Mouse (Mus musculus): Measurements from ENCODE around the gene Fam168b. TPM values are rescaled to one million over a fixed set of nuclear protein-coding genes. Genes with fewer than 3 reads are reported as not detected.

Fam168b gene
- polyA plus RNA-seq, 1 experiment = 28.7 TPM

DNA sequence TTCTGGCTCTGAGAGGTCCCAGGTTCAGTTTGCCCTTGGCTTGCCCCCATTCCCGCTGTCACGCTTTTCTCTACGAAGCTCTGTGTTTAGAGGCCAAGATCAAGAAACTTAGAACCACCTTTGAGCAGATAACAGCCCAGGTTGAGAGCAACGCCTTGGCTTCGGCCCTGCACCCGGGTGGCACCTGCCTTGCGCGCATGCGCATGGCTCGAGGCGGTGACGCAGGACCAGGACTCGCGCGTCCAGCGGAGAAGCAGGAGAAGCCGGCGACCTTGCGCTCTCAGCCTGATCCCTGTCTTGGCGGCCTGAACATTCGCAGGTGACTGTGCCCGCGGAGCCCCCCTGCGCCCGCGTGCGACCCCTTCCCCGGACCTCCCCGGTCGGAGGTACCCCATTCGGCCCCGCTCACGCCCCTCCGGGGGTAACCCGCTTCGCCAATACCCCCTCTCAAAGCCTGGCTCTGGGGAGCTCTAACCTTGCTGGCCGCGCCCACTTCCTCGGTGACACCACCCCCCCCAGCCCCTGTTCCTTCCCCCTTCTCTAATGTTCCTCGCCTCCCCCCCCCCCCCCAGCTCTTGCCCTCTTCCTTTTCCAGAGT is 7.0 kb upstream of the Fam168b start, which contains the start of gene Plekhb2:
Gene Plekhb2 (plus strand): TSS at position 232 of the 598 bp plus-strand sequence.
- under 1% methylated on average over 38 of the region's 40 CpGs for WGBS
- peak within 1 kb of the TSS; percentile 87 for H3K27ac ChIP-seq (ENCODE audit: control insufficient read depth, insufficient read depth, low read depth, low read length, poor library complexity)
- peaks cover 1% of the 10 kb centered on the region; the same call in 1 of the 2 replicates for H3K4me1 ChIP-seq (ENCODE audit: control insufficient read depth, insufficient read depth, low read length)

DNA sequence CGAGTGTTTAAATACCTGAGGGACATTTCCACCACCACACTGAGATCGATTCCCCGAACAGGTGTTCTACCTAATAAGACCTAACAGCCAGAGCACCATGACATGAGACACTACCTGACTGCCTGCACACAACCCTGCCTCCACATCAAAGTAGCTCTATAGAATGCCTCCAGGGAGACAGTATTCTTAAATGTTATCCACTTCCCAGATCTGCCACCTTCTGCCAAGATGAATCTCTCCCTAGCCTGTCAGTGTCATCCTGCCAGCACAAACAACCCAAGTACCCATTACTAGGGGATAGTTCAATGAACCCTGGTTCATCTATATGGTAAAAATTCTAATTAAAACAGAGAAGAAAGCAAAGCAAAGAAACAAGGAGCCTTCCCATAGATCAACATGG is 4.2 kb upstream of the Fam168b start:
- Histone ChIP-seq H3K4me1 (ENCODE audit: control insufficient read depth, insufficient read depth, low read length) (peaks cover 1% of the 10 kb centered on the region; the same call in 1 of the 2 replicates), H3K4me3 (replicated peaks; ENCODE audit: control insufficient read depth, low read depth, low read length) (no peak overlapping the region), H3K27ac (ENCODE audit: control insufficient read depth, insufficient read depth, low read depth, low read length, poor library complexity) (no peak overlapping the region)
- 83% methylated on average over 3 of the region's 3 CpGs for WGBS
- TF ChIP-seq POLR2A (IDR thresholded peaks at IDR 0.05; ENCODE audit: borderline replicate concordance, control insufficient read depth, low read depth, low read length) = no peak
- TF ChIP-seq CTCF (IDR thresholded peaks at IDR 0.05; ENCODE audit: control insufficient read depth, insufficient read depth, low read length) = no peak

More for the DNA sequence above, 7.0 kb upstream of the Fam168b start, which contains the start of gene Plekhb2:
- TF ChIP-seq CTCF (IDR thresholded peaks at IDR 0.05; ENCODE audit: control insufficient read depth, insufficient read depth, low read length) (no peak), POLR2A (IDR thresholded peaks at IDR 0.05; ENCODE audit: borderline replicate concordance, control insufficient read depth, low read depth, low read length) (peak; percentile 94)
- peak within 1 kb of the TSS; percentile 59 for H3K4me3 ChIP-seq (replicated peaks; ENCODE audit: control insufficient read depth, low read depth, low read length)

DNA sequence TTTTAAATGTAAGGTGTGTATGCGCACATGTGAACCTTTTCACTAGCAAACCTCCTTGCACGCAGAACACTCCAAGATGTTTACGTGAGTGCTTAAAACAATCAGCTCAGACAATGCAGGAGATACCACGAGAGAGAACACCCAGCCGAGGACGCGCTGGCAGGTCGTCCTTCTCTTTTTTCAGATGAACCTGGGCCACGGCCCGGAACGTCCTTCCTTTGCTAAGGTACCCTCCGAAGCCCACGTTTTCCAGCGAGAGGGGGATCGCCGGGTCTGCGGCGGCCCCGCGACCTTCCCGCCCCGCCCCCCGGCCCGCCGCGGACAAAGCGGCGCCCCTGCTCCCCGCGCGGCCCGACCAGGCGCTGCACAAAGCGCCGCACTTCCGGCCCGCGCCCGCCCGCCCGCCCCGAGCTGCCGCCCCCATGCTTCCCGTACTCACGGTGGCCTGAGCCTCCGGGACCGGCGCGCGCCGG is 440 bp downstream of the Fam168b start:
- H3K27ac ChIP-seq (ENCODE audit: control insufficient read depth, insufficient read depth, low read depth, low read length, poor library complexity) = peak overlapping the region; percentile 98
- WGBS = under 1% methylated on average over 51 of the region's 51 CpGs
- peak overlapping the region; percentile 90 for H3K4me3 ChIP-seq (replicated peaks; ENCODE audit: control insufficient read depth, low read depth, low read length)
- no peak for TF ChIP-seq POLR2A (IDR thresholded peaks at IDR 0.05; ENCODE audit: borderline replicate concordance, control insufficient read depth, low read depth, low read length)
- no peak for TF ChIP-seq CTCF (IDR thresholded peaks at IDR 0.05; ENCODE audit: control insufficient read depth, insufficient read depth, low read length)
- peaks cover 8% of the 10 kb centered on the region for H3K4me1 ChIP-seq (ENCODE audit: control insufficient read depth, insufficient read depth, low read length)

GRCm38 (mm10) chr1:34841709-34842388 is 1.0 kb downstream of the Fam168b start:
- WGBS = 2% methylated on average over 12 of the region's 12 CpGs
- Histone ChIP-seq H3K27ac (ENCODE audit: control insufficient read depth, insufficient read depth, low read depth, low read length, poor library complexity) (no peak overlapping the region; the same call in 1 of the 2 replicates), H3K4me1 (ENCODE audit: control insufficient read depth, insufficient read depth, low read length) (peaks cover 8% of the 10 kb centered on the region), H3K4me3 (replicated peaks; ENCODE audit: control insufficient read depth, low read depth, low read length) (peak overlapping the region; percentile 90)
- TF ChIP-seq POLR2A (IDR thresholded peaks at IDR 0.05; ENCODE audit: borderline replicate concordance, control insufficient read depth, low read depth, low read length) (no peak), CTCF (IDR thresholded peaks at IDR 0.05; ENCODE audit: control insufficient read depth, insufficient read depth, low read length) (no peak)

GRCm38 (mm10) chr1:34839241-34839640 is 3.6 kb downstream of the Fam168b start:
- no peak for TF ChIP-seq POLR2A (IDR thresholded peaks at IDR 0.05; ENCODE audit: borderline replicate concordance, control insufficient read depth, low read depth, low read length)
- no peak for TF ChIP-seq CTCF (IDR thresholded peaks at IDR 0.05; ENCODE audit: control insufficient read depth, insufficient read depth, low read length)
- Histone ChIP-seq H3K4me3 (replicated peaks; ENCODE audit: control insufficient read depth, low read depth, low read length) (peak overlapping the region; percentile 42), H3K27ac (ENCODE audit: control insufficient read depth, insufficient read depth, low read depth, low read length, poor library complexity) (peak overlapping the region; percentile 82), H3K4me1 (ENCODE audit: control insufficient read depth, insufficient read depth, low read length) (peaks cover 8% of the 10 kb centered on the region)
- WGBS = 6% methylated on average over 12 of the region's 12 CpGs

DNA sequence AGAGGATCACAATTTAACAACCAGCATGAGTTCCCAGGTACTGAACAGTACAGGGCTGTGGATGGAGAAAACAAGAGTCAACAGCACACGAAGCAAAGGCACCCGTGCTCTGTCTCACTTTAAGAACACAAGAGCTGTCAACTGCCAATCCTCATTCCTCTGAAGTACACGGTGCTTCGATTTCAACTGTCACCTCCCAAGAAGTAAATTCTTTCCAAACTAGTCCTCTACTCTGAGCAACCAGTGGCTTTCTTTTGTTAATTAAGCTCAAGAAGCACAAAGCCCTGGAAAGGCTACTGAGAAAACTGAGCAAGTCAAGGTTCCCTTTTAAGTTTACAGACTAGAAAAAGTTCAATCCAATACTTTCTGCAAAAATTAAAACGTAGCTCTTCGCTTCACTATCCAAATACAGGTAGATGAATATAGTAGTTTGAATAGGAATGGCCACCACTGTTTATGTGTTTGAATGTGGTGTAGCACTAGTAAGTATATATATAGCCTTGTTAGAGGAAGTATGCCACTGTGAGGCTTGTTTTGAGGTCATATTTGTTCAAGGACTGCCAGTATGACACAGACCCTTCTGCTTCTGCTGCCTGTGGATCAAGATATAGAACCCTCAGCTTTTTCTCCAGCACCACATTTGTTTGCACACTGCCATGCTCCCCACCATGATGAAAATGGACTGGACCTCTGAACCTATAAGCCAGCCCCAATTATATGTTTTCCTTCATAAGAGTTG is 4.7 kb downstream of the Fam168b start:
- peaks cover 8% of the 10 kb centered on the region for H3K4me1 ChIP-seq (ENCODE audit: control insufficient read depth, insufficient read depth, low read length)
- no peak overlapping the region for H3K4me3 ChIP-seq (replicated peaks; ENCODE audit: control insufficient read depth, low read depth, low read length)

GRCm38 (mm10) chr1:34834904-34835303 is 8.0 kb downstream of the Fam168b start:
- no peak overlapping the region for H3K4me3 ChIP-seq (replicated peaks; ENCODE audit: control insufficient read depth, low read depth, low read length)
- peaks cover 3% of the 10 kb centered on the region for H3K4me1 ChIP-seq (ENCODE audit: control insufficient read depth, insufficient read depth, low read length)
- H3K27ac ChIP-seq (ENCODE audit: control insufficient read depth, insufficient read depth, low read depth, low read length, poor library complexity) = no peak overlapping the region
- 16% methylated on average over 2 of the region's 2 CpGs for WGBS
- TF ChIP-seq POLR2A (IDR thresholded peaks at IDR 0.05; ENCODE audit: borderline replicate concordance, control insufficient read depth, low read depth, low read length) (no peak), CTCF (IDR thresholded peaks at IDR 0.05; ENCODE audit: control insufficient read depth, insufficient read depth, low read length) (no peak)

More for the DNA sequence above, 4.7 kb downstream of the Fam168b start:
- TF ChIP-seq POLR2A (IDR thresholded peaks at IDR 0.05; ENCODE audit: borderline replicate concordance, control insufficient read depth, low read depth, low read length) = no peak
- TF ChIP-seq CTCF (IDR thresholded peaks at IDR 0.05; ENCODE audit: control insufficient read depth, insufficient read depth, low read length) = no peak
- H3K27ac ChIP-seq (ENCODE audit: control insufficient read depth, insufficient read depth, low read depth, low read length, poor library complexity) = no peak overlapping the region
- 58% methylated on average over 6 of the region's 6 CpGs for WGBS

DNA sequence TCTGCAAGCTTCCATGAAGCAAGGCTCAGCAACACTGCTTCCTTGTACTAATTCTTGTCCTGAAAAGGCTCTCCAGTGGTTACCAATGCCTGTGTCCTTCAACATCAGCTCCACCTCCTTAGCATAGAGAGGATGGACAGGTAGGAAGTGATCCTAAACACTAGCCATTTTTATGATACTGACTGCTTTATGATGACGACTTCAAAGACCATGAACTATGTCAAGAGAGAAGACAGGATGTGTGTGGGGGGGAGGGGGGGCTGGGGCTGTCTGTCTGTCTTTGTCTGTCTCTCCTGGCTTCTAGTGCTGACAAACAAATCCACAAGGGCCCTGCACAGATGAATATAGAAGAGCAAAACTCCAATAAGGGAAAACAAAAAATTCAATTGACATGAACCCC is 11.5 kb downstream of the Fam168b start:
- no peak for TF ChIP-seq POLR2A (IDR thresholded peaks at IDR 0.05; ENCODE audit: borderline replicate concordance, control insufficient read depth, low read depth, low read length)
- no peak for TF ChIP-seq CTCF (IDR thresholded peaks at IDR 0.05; ENCODE audit: control insufficient read depth, insufficient read depth, low read length)
- Histone ChIP-seq H3K27ac (ENCODE audit: control insufficient read depth, insufficient read depth, low read depth, low read length, poor library complexity) (no peak overlapping the region), H3K4me3 (replicated peaks; ENCODE audit: control insufficient read depth, low read depth, low read length) (no peak overlapping the region), H3K4me1 (ENCODE audit: control insufficient read depth, insufficient read depth, low read length) (peaks cover 4% of the 10 kb centered on the region)
- 39% methylated on average over 1 of the region's 1 CpGs for WGBS
